Mouse (Mus musculus): Measurements from ENCODE around the gene Gm6096. TPM values are rescaled to one million over a fixed set of nuclear protein-coding genes. Genes with fewer than 3 reads are reported as not detected.

The Gm6096 gene
- total RNA-seq, 2 experiments from 2014 or later = not detected

GRCm38 (mm10) chr7:34233909-34234609 is 16.8 kb upstream of the Gm6096 start:
- DNase-seq (ENCODE audit: extremely low spot score in 1 of 2, low spot score in 2 of 2) = peak; percentile 99 to 100
- intact Hi-C loops (cut with DNase I) = no loop called here

- DNase-seq (ENCODE audit: extremely low spot score in 1 of 2, low spot score in 2 of 2) = no peak
- intact Hi-C loops (cut with DNase I) = no loop called here
Measured at GRCm38 (mm10) chr7:34234610-34235561, 16.0 kb upstream of the Gm6096 start.

GRCm38 (mm10) chr7:34235602-34236001 is 15.2 kb upstream of the Gm6096 start:
- intact Hi-C loops (cut with DNase I) = no loop called here
- no peak for DNase-seq (ENCODE audit: extremely low spot score in 1 of 2, low spot score in 2 of 2)

GRCm38 (mm10) chr7:34238086-34238485 is 12.8 kb upstream of the Gm6096 start:
- DNase-seq (ENCODE audit: extremely low spot score in 1 of 2, low spot score in 2 of 2) = no peak
- intact Hi-C loops (cut with DNase I) = no loop called here

- intact Hi-C loops (cut with DNase I) = no loop called here
- DNase-seq (ENCODE audit: extremely low spot score in 1 of 2, low spot score in 2 of 2) = no peak
Measured at GRCm38 (mm10) chr7:34242176-34242575, 8.7 kb upstream of the Gm6096 start.

- DNase-seq (ENCODE audit: extremely low spot score in 1 of 2, low spot score in 2 of 2) = no peak
- intact Hi-C loops (cut with DNase I) = no loop called here
Measured at GRCm38 (mm10) chr7:34246870-34247499, 3.9 kb upstream of the Gm6096 start.

- intact Hi-C loops (cut with DNase I) = loop anchor here (5.0 kb wide), 1 partner anchor 105 kb away; no protein-coding TSS in a partner anchor
Measured at GRCm38 (mm10) chr7:34252030-34252429, 1.2 kb downstream of the Gm6096 start.

GRCm38 (mm10) chr7:34255137-34255536 is 4.3 kb downstream of the Gm6096 start:
- no peak for DNase-seq (ENCODE audit: extremely low spot score in 1 of 2, low spot score in 2 of 2)
- intact Hi-C loops (cut with DNase I) = no loop called here

More at GRCm38 (mm10) chr7:34252030-34252429, 1.2 kb downstream of the Gm6096 start:
- no peak for DNase-seq (ENCODE audit: extremely low spot score in 1 of 2, low spot score in 2 of 2)

- DNase-seq (ENCODE audit: extremely low spot score in 1 of 2, low spot score in 2 of 2) = no peak
- intact Hi-C loops (cut with DNase I) = no loop called here
Measured at GRCm38 (mm10) chr7:34255916-34256315, 5.1 kb downstream of the Gm6096 start.

- intact Hi-C loops (cut with DNase I) = no loop called here
- DNase-seq (ENCODE audit: extremely low spot score in 1 of 2, low spot score in 2 of 2) = peak in 1 of 2 experiments; percentile 41
Measured at GRCm38 (mm10) chr7:34257279-34257678, 6.4 kb downstream of the Gm6096 start.

GRCm38 (mm10) chr7:34258407-34258806 is 7.6 kb downstream of the Gm6096 start:
- intact Hi-C loops (cut with DNase I) = no loop called here
- DNase-seq (ENCODE audit: extremely low spot score in 1 of 2, low spot score in 2 of 2) = no peak

GRCm38 (mm10) chr7:34263437-34263836 is 12.6 kb downstream of the Gm6096 start:
- intact Hi-C loops (cut with DNase I) = no loop called here
- no peak for DNase-seq (ENCODE audit: extremely low spot score in 1 of 2, low spot score in 2 of 2)

GRCm38 (mm10) chr7:34265876-34266346 is 15.1 kb downstream of the Gm6096 start:
- intact Hi-C loops (cut with DNase I) = no loop called here
- peak; percentile 57 to 72 for DNase-seq (ENCODE audit: extremely low spot score in 1 of 2, low spot score in 2 of 2)

GRCm38 (mm10) chr7:34266421-34266820 is 15.6 kb downstream of the Gm6096 start:
- intact Hi-C loops (cut with DNase I) = no loop called here
- no peak for DNase-seq (ENCODE audit: extremely low spot score in 1 of 2, low spot score in 2 of 2)

GRCm38 (mm10) chr7:34268463-34268862 is 17.6 kb downstream of the Gm6096 start:
- intact Hi-C loops (cut with DNase I) = no loop called here

GRCm38 (mm10) chr7:34272465-34272864 is 21.6 kb downstream of the Gm6096 start:
- intact Hi-C loops (cut with DNase I) = no loop called here

More at GRCm38 (mm10) chr7:34268463-34268862, 17.6 kb downstream of the Gm6096 start:
- no peak for DNase-seq (ENCODE audit: extremely low spot score in 1 of 2, low spot score in 2 of 2)

GRCm38 (mm10) chr7:34276066-34276465 is 25.2 kb downstream of the Gm6096 start:
- DNase-seq (ENCODE audit: extremely low spot score in 1 of 2, low spot score in 2 of 2) = no peak
- intact Hi-C loops (cut with DNase I) = no loop called here

More at GRCm38 (mm10) chr7:34272465-34272864, 21.6 kb downstream of the Gm6096 start:
- DNase-seq (ENCODE audit: extremely low spot score in 1 of 2, low spot score in 2 of 2) = no peak

- intact Hi-C loops (cut with DNase I) = no loop called here
- DNase-seq (ENCODE audit: extremely low spot score in 1 of 2, low spot score in 2 of 2) = no peak
Measured at GRCm38 (mm10) chr7:34277656-34278055, 26.8 kb downstream of the Gm6096 start.

Data from left cerebral cortex, postnatal 10 days (tissue).